Comparison of ENCODE assay signal across 9 mouse cellular contexts in genomic region chr7:102440822-102441656, GRCm38 (mm10). TPM values are rescaled to one million over a fixed set of nuclear protein-coding genes. Genes with fewer than 3 reads are reported as not detected.
DNase-seq lines count a peak whose midpoint lies in the region; ATAC-seq and TF ChIP-seq lines count a peak whose summit lies in the region.
"Had no signal": no experiment of that assay in that cellular context is flagged by ENCODE, and none has a peak within 500 bp of the region (broad histone marks: within the 10 kb centered on the region; RNA-seq: fewer than 3 reads in every experiment).

No protein-coding gene starts in this region.

- H3K4me3 ChIP-seq in limb, embryonic 13.5 days, result peak overlapping the region; percentile 83
- peak overlapping the region; percentile 77 for H3K4me3 ChIP-seq in stomach, postnatal 0 days (ENCODE audit: low read depth, low read length)

- H3K9ac ChIP-seq in limb, embryonic 13.5 days, result no peak overlapping the region
- no peak overlapping the region; the same call in 1 of the 2 replicates for H3K9ac ChIP-seq in stomach, postnatal 0 days (ENCODE audit: low read length)

- ATAC-seq in limb, embryonic 13.5 days (ENCODE audit: low FRiP score, low read depth), result peak; percentile 9; the same call in 1 of the 2 replicates
- ATAC-seq in stomach, postnatal 0 days (ENCODE audit: low FRiP score, low TSS enrichment), result no peak

- DNase-seq in cerebellum, adult 9-10 months, result peak; percentile 35
- DNase-seq in cerebellum, adult 11-12 months, result no peak
- DNase-seq in retina, embryonic 14.5 days (ENCODE audit: low spot score), result peak; percentile 35
- no peak for DNase-seq in retina, postnatal 1 day
- no peak for DNase-seq in stomach, postnatal 0 days (ENCODE audit: low spot score)
- no peak for DNase-seq in adrenal gland, adult 8-10 months
- DNase-seq in testis, postnatal 14 days (ENCODE audit: low spot score), result no peak

- peak overlapping the region; percentile 74 for H3K4me2 ChIP-seq in limb, embryonic 13.5 days (replicated peaks)
- H3K4me2 ChIP-seq in stomach, postnatal 0 days (replicated peaks; ENCODE audit: low read depth), result peak overlapping the region; percentile 75

- H3K36me3 ChIP-seq in limb, embryonic 13.5 days, result peaks cover 17% of the 10 kb centered on the region
- H3K36me3 ChIP-seq in stomach, postnatal 0 days (ENCODE audit: control insufficient read depth, insufficient read depth, low read length), result peaks cover 6% of the 10 kb centered on the region; the same call in 1 of the 2 replicates

- 51% methylated on average over 15 of the region's 15 CpGs for WGBS in limb, embryonic 13.5 days
- 47% methylated on average over 15 of the region's 15 CpGs for WGBS in stomach, postnatal 0 days

- no peak for TF ChIP-seq CTCF in stomach, postnatal 0 days (IDR thresholded peaks at IDR 0.05; ENCODE audit: low read depth)

- H3K27ac ChIP-seq in limb, embryonic 13.5 days, result no peak overlapping the region; the same call in 1 of the 2 replicates
- H3K27ac ChIP-seq in stomach, postnatal 0 days (replicated peaks), result no peak overlapping the region

- no peaks in the 10 kb centered on the region for H3K9me3 ChIP-seq in limb, embryonic 13.5 days
- H3K9me3 ChIP-seq in stomach, postnatal 0 days (ENCODE audit: control insufficient read depth, low read length), result no peaks in the 10 kb centered on the region

- H3K27me3 ChIP-seq in limb, embryonic 13.5 days, result peaks cover 14% of the 10 kb centered on the region; the same call in 1 of the 2 replicates
- H3K27me3 ChIP-seq in stomach, postnatal 0 days (ENCODE audit: control insufficient read depth, insufficient read depth, low read length), result no peaks in the 10 kb centered on the region

- no peak for TF ChIP-seq EP300 in stomach, postnatal 0 days (optimal IDR thresholded peaks at IDR 0.05)

- peaks cover 19% of the 10 kb centered on the region for H3K4me1 ChIP-seq in limb, embryonic 13.5 days
- H3K4me1 ChIP-seq in stomach, postnatal 0 days (replicated peaks; ENCODE audit: control insufficient read depth, insufficient read depth), result no peaks in the 10 kb centered on the region

RNA-seq across cellular contexts. Expression of gene Rrm1, which starts 0.5 kb away (rescaled TPM):
- 151 and 154 TPM in 2 replicates for polyA plus RNA-seq in limb, embryonic 13.5 days (2015; fragmentation: Nextera tagmentation; extraction: Ambion mirVana)
- polyA plus RNA-seq in stomach, postnatal 0 days (2015; fragmentation: Nextera tagmentation; extraction: Ambion mirVana), result 31.2 and 35.7 TPM in 2 replicates
- 10 to 100 TPM; 16.4 to 23.7 (median 20.3) TPM for total RNA-seq in adrenal gland, adult 8-10 months (2022)

RNA-seq across cellular contexts. Expression of gene Olfr543, which starts 40.4 kb away (rescaled TPM):
- polyA plus RNA-seq in limb, embryonic 13.5 days (2015; fragmentation: Nextera tagmentation; extraction: Ambion mirVana), result 0.45 TPM in 1 of 2 replicates, not detected in the other
- polyA plus RNA-seq in stomach, postnatal 0 days (2015; fragmentation: Nextera tagmentation; extraction: Ambion mirVana), result not detected in 2 replicates
- total RNA-seq in adrenal gland, adult 8-10 months (2022), result not detected
- total RNA-seq: heart, postnatal 10 days had no signal

RNA-seq across cellular contexts. Expression of gene Olfr544, which starts 47.1 kb away (rescaled TPM):
- polyA plus RNA-seq in limb, embryonic 13.5 days (2015; fragmentation: Nextera tagmentation; extraction: Ambion mirVana), result 0.11 and 0.13 TPM in 2 replicates
- polyA plus RNA-seq in stomach, postnatal 0 days (2015; fragmentation: Nextera tagmentation; extraction: Ambion mirVana), result 0.04 TPM in 1 of 2 replicates, not detected in the other
- not detected for total RNA-seq in adrenal gland, adult 8-10 months (2022)
- total RNA-seq: heart, postnatal 10 days had no signal

RNA-seq across cellular contexts. Expression of gene Olfr545, which starts 58.3 kb away (rescaled TPM):
- not detected in 2 replicates for polyA plus RNA-seq in limb, embryonic 13.5 days (2015; fragmentation: Nextera tagmentation; extraction: Ambion mirVana)
- polyA plus RNA-seq in stomach, postnatal 0 days (2015; fragmentation: Nextera tagmentation; extraction: Ambion mirVana), result 0.04 TPM in 1 of 2 replicates, not detected in the other
- not detected for total RNA-seq in adrenal gland, adult 8-10 months (2022)
- total RNA-seq: heart, postnatal 10 days had no signal

Comparison
In these comparisons a context has a peak if more than half of its experiments do, and no peak if none do; other contexts are left out.
1. DNase-seq: peak in cerebellum, adult 9-10 months (single experiment) and retina, embryonic 14.5 days (single experiment); none in cerebellum, adult 11-12 months (single experiment), retina, postnatal 1 day (single experiment), stomach, postnatal 0 days (single experiment), adrenal gland, adult 8-10 months (single experiment) and testis, postnatal 14 days (single experiment).